Mouse (Mus musculus): ENCODE measurements around the gene Tob1. TPM values are rescaled to one million over a fixed set of nuclear protein-coding genes. Genes with fewer than 3 reads are reported as not detected.

Tob1 gene
- polyA plus RNA-seq, 1 experiment from 2014 or later, result 35.2 TPM

GRCm38 (mm10) chr11:94243422-94244180 is 32.3 kb downstream of the Tob1 start:
- H3K9ac ChIP-seq, result peak overlapping the region; percentile 69
- H3K27ac ChIP-seq (ENCODE audit: poor library complexity, severe bottlenecking), result no peak overlapping the region

GRCm38 (mm10) chr11:94244385-94244784 is 33.1 kb downstream of the Tob1 start:
- Histone ChIP-seq H3K9me3 (replicated peaks) (no peaks in the 10 kb centered on the region), H3K27me3 (replicated peaks) (peaks cover 19% of the 10 kb centered on the region; the same call in 1 of the 2 replicates), H3K4me3 (no peak overlapping the region), H3K9ac (no peak overlapping the region), H3K27ac (ENCODE audit: poor library complexity, severe bottlenecking) (no peak overlapping the region), H3K4me2 (no peak overlapping the region), H3K36me3 (no peaks in the 10 kb centered on the region), H3K4me1 (replicated peaks) (peaks cover 37% of the 10 kb centered on the region)
- ATAC-seq (ENCODE audit: insufficient number of reproducible peaks, low FRiP score), result no peak
- WGBS, result 57% methylated on average over 9 of the region's 9 CpGs

More at GRCm38 (mm10) chr11:94243422-94244180, 32.3 kb downstream of the Tob1 start:
- H3K9me3 ChIP-seq (replicated peaks), result no peaks in the 10 kb centered on the region
- peak overlapping the region; percentile 40 for H3K4me3 ChIP-seq
- H3K27me3 ChIP-seq (replicated peaks), result peaks cover 21% of the 10 kb centered on the region; the same call in 1 of the 2 replicates
- H3K4me1 ChIP-seq (replicated peaks), result peaks cover 37% of the 10 kb centered on the region
- H3K4me2 ChIP-seq, result peak overlapping the region; percentile 71
- 30% methylated on average over 15 of the region's 15 CpGs for WGBS
- H3K36me3 ChIP-seq, result no peaks in the 10 kb centered on the region
- peak; percentile 44; the same call in 1 of the 2 replicates for ATAC-seq (ENCODE audit: insufficient number of reproducible peaks, low FRiP score)

GRCm38 (mm10) chr11:94245955-94246788 is 34.9 kb downstream of the Tob1 start, which contains the start of gene Wfikkn2:
Gene Wfikkn2, minus strand, starts transcription at chr11:94246005.
- no peaks in the 10 kb centered on the region for H3K9me3 ChIP-seq (replicated peaks)
- peaks cover 32% of the 10 kb centered on the region for H3K4me1 ChIP-seq (replicated peaks)
- no peak within 1 kb of the TSS for H3K4me2 ChIP-seq
- 0 out of 2 replicates have a peak within 1 kb of the TSS, but pooled peaks have one; percentile 13 for H3K9ac ChIP-seq
- no peak within 1 kb of the TSS for H3K4me3 ChIP-seq
- H3K27me3 ChIP-seq (replicated peaks), result peaks cover 16% of the 10 kb centered on the region; the same call in 1 of the 2 replicates
- 54% methylated on average over 17 of the region's 17 CpGs for WGBS
- no peaks in the 10 kb centered on the region for H3K36me3 ChIP-seq
- peak; percentile 33; the same call in 1 of the 2 replicates for ATAC-seq (ENCODE audit: insufficient number of reproducible peaks, low FRiP score)
- H3K27ac ChIP-seq (ENCODE audit: poor library complexity, severe bottlenecking), result no peak within 1 kb of the TSS

GRCm38 (mm10) chr11:94246789-94247061 is 35.5 kb downstream of the Tob1 start:
- Histone ChIP-seq H3K4me2 (no peak overlapping the region), H3K27ac (ENCODE audit: poor library complexity, severe bottlenecking) (no peak overlapping the region), H3K4me1 (replicated peaks) (peaks cover 32% of the 10 kb centered on the region), H3K9ac (0 out of 2 replicates have a peak overlapping the region, but pooled peaks have one; percentile 13), H3K36me3 (no peaks in the 10 kb centered on the region), H3K9me3 (replicated peaks) (no peaks in the 10 kb centered on the region), H3K27me3 (replicated peaks) (peaks cover 11% of the 10 kb centered on the region; the same call in 1 of the 2 replicates), H3K4me3 (no peak overlapping the region)
- 66% methylated on average over 8 of the region's 8 CpGs for WGBS
- no peak for ATAC-seq (ENCODE audit: insufficient number of reproducible peaks, low FRiP score)

GRCm38 (mm10) chr11:94253156-94253555 is 41.9 kb downstream of the Tob1 start:
- no peak for ATAC-seq (ENCODE audit: insufficient number of reproducible peaks, low FRiP score)
- Histone ChIP-seq H3K36me3 (no peaks in the 10 kb centered on the region), H3K27me3 (replicated peaks) (no peaks in the 10 kb centered on the region), H3K4me2 (no peak overlapping the region), H3K4me3 (no peak overlapping the region), H3K9ac (no peak overlapping the region), H3K4me1 (replicated peaks) (0 out of 2 replicates have a peak, but pooled peaks cover 4% of the 10 kb centered on the region), H3K9me3 (replicated peaks) (peaks cover 6% of the 10 kb centered on the region; the same call in 1 of the 2 replicates), H3K27ac (ENCODE audit: poor library complexity, severe bottlenecking) (no peak overlapping the region)
- 74% methylated on average over 9 of the region's 9 CpGs for WGBS

- no peaks in the 10 kb centered on the region for H3K36me3 ChIP-seq
- 0 out of 2 replicates have a peak, but pooled peaks cover 4% of the 10 kb centered on the region for H3K4me1 ChIP-seq (replicated peaks)
- no peaks in the 10 kb centered on the region for H3K27me3 ChIP-seq (replicated peaks)
- no peak for ATAC-seq (ENCODE audit: insufficient number of reproducible peaks, low FRiP score)
- no peak overlapping the region for H3K9ac ChIP-seq
- H3K27ac ChIP-seq (ENCODE audit: poor library complexity, severe bottlenecking), result no peak overlapping the region
- no peak overlapping the region for H3K4me2 ChIP-seq
- 84% methylated on average over 10 of the region's 10 CpGs for WGBS
- peaks cover 6% of the 10 kb centered on the region; the same call in 1 of the 2 replicates for H3K9me3 ChIP-seq (replicated peaks)
- H3K4me3 ChIP-seq, result no peak overlapping the region
Observed at GRCm38 (mm10) chr11:94253691-94254090, 42.4 kb downstream of the Tob1 start.

GRCm38 (mm10) chr11:94255733-94256132 is 44.5 kb downstream of the Tob1 start:
- no peak for ATAC-seq (ENCODE audit: insufficient number of reproducible peaks, low FRiP score)
- H3K4me2 ChIP-seq, result no peak overlapping the region
- peaks cover 6% of the 10 kb centered on the region; the same call in 1 of the 2 replicates for H3K9me3 ChIP-seq (replicated peaks)
- H3K27ac ChIP-seq (ENCODE audit: poor library complexity, severe bottlenecking), result no peak overlapping the region
- no peak overlapping the region for H3K4me3 ChIP-seq
- 0 out of 2 replicates have a peak, but pooled peaks cover 4% of the 10 kb centered on the region for H3K4me1 ChIP-seq (replicated peaks)
- 66% methylated on average over 5 of the region's 5 CpGs for whole genome bisulfite sequencing
- H3K9ac ChIP-seq, result no peak overlapping the region
- H3K36me3 ChIP-seq, result no peaks in the 10 kb centered on the region
- no peaks in the 10 kb centered on the region for H3K27me3 ChIP-seq (replicated peaks)

GRCm38 (mm10) chr11:94257987-94258386 is 46.7 kb downstream of the Tob1 start:
- H3K4me3 ChIP-seq, result no peak overlapping the region
- ATAC-seq (ENCODE audit: insufficient number of reproducible peaks, low FRiP score), result no peak
- no peak overlapping the region for H3K9ac ChIP-seq
- H3K36me3 ChIP-seq, result no peaks in the 10 kb centered on the region
- WGBS, result 64% methylated on average over 14 of the region's 14 CpGs
- H3K9me3 ChIP-seq (replicated peaks), result peaks cover 6% of the 10 kb centered on the region; the same call in 1 of the 2 replicates
- 0 out of 2 replicates have a peak, but pooled peaks cover 4% of the 10 kb centered on the region for H3K4me1 ChIP-seq (replicated peaks)
- H3K27me3 ChIP-seq (replicated peaks), result no peaks in the 10 kb centered on the region
- no peak overlapping the region for H3K27ac ChIP-seq (ENCODE audit: poor library complexity, severe bottlenecking)
- H3K4me2 ChIP-seq, result no peak overlapping the region

GRCm38 (mm10) chr11:94259814-94260213 is 48.6 kb downstream of the Tob1 start:
- Histone ChIP-seq H3K36me3 (no peaks in the 10 kb centered on the region), H3K27ac (ENCODE audit: poor library complexity, severe bottlenecking) (no peak overlapping the region; the same call in 1 of the 2 replicates), H3K27me3 (replicated peaks) (no peaks in the 10 kb centered on the region), H3K9ac (no peak overlapping the region), H3K4me3 (no peak overlapping the region), H3K9me3 (replicated peaks) (peaks cover 6% of the 10 kb centered on the region; the same call in 1 of the 2 replicates), H3K4me1 (replicated peaks) (peaks cover 6% of the 10 kb centered on the region; the same call in 1 of the 2 replicates), H3K4me2 (no peak overlapping the region)
- WGBS, result 79% methylated on average over 4 of the region's 4 CpGs
- ATAC-seq (ENCODE audit: insufficient number of reproducible peaks, low FRiP score), result no peak

GRCm38 (mm10) chr11:94261585-94262370 is 50.5 kb downstream of the Tob1 start:
- Histone ChIP-seq H3K36me3 (no peaks in the 10 kb centered on the region), H3K4me1 (replicated peaks) (peaks cover 9% of the 10 kb centered on the region; the same call in 1 of the 2 replicates), H3K27me3 (replicated peaks) (no peaks in the 10 kb centered on the region), H3K27ac (ENCODE audit: poor library complexity, severe bottlenecking) (no peak overlapping the region), H3K9ac (no peak overlapping the region), H3K9me3 (replicated peaks) (peaks cover 6% of the 10 kb centered on the region; the same call in 1 of the 2 replicates), H3K4me2 (no peak overlapping the region), H3K4me3 (no peak overlapping the region)
- ATAC-seq (ENCODE audit: insufficient number of reproducible peaks, low FRiP score), result no peak
- 63% methylated on average over 6 of the region's 6 CpGs for WGBS

Data from heart, embryonic 12.5 days (tissue).